Mouse (Mus musculus) testis, postnatal 10 days (tissue): ENCODE data around the gene Il4i1.

Experiments used
- DNase-seq: peaks from one replicate; pipeline ENCODE4 v3.0.0; 2021; ENCODE audit warnings: low spot score

Il4i1 gene

DNA sequence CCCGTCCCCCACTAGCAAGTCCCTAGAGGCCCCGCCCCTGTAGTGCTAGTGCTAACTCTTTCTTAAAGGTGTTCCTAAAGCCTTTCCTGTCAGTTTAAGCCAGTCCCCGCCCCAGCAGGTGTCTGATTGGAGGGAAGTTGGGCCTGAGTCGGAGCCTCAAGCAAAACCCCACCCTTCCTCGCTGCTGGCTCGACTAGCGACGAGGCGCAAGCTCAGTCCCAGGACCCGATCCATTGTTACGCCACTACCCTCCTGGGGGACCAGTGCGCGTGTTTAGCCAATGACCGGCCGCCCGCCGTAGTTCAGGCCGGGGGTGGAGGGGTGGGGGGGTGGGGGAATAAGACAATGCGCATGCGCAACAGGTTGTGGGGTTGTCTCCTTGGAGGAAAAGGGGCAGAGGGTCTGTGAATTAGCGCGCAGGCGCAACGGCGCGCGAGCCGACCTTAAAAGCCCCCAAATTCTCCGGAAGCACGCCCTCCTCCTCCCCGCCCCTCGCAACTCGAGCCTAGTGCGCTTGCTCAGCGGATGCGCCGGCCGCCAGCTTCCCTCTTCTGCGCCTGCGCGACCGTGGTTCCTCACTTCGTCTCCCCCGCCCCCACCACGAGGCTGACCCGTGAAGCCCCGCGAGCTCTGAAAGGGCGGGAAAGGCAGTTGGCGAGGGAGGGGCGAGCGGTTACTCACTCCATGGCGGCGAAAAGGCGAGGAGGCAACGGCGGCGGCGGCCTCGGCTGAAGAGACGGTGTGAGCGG lies at the start of gene Il4i1, which contains the start of gene Nup62:
Gene Il4i1, plus strand, starts transcription at position 667 of the 749 bp plus-strand sequence.
Gene Nup62, plus strand, starts transcription at position 368 of the 749 bp plus-strand sequence.
- DNase-seq = peak; percentile 100

DNA sequence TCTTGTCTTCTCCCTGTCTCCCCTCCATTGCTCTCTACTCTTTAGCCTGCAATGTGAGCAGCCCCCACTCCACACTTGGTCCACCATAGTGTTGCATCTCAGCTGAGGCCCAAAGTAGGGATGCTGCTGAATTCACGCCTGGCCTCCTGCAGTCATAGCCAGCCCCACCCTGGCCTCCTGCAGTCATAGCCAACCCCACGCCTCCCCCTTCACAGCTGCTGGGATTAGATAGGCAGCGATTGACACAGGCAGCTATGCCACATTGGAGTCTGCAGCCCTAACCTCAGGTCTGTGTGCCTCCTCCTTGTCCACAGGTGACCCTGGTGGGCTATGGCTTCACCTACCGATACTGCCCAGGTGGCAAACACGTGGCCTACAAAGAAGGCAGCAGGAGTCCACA lies 48.1 kb upstream of the Il4i1 start:
- DNase-seq = no peak

DNA sequence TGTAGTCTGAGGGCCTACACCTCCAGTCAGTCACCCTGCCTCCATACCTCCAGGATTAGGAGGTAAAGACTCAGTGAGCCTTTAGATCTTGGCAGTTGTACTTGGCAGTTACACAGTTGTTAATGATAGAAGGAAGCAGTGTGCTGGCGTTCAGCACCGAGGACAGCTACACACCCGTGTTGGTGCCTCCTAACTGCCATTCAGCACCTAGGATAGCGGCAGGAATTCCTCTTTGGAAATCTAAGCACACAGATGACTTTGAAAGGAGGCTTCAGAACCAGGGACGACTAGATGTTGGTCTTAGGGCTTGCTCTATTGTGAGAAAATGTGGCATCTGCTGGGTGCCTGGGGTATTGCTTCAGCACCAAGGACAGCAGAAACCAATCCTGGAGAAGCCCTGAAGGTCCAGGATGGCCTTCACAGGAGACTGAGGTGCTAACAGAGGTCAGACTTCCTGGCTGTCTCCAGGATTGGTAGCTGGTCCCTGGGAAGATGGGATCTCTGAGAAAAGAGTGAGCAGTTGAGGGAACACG lies 46.1 kb upstream of the Il4i1 start:
- DNase-seq = peak; percentile 89

DNA sequence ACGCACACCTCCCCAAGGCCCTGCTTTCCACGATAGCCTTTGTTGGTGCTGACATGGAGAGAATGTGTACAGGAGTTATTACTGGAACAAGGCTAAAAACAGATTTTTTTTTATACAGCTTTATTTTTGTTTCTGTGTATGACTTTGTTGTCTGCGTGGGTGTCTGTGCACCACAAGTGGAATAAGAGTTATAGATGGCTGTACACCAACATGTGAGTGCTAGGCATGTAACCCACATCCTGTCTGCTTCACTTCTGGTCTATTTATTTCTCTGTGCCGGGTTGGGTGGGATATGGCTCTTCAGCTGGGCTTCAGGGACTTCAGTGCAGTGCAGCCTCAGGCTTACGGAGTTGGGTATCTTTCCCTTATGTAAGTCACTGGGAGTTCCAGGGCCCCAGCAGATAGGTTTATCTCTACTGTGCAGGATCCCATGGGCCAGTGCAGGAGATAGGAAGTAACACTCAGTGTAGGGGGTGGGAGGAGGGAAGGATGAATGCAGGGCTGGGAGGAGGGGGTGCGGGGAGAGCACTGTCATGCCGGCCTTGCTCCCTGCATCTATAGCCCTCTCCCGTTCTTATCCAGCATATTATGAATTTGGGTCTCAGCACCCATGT lies 43.5 kb upstream of the Il4i1 start:
- no peak for DNase-seq

DNA sequence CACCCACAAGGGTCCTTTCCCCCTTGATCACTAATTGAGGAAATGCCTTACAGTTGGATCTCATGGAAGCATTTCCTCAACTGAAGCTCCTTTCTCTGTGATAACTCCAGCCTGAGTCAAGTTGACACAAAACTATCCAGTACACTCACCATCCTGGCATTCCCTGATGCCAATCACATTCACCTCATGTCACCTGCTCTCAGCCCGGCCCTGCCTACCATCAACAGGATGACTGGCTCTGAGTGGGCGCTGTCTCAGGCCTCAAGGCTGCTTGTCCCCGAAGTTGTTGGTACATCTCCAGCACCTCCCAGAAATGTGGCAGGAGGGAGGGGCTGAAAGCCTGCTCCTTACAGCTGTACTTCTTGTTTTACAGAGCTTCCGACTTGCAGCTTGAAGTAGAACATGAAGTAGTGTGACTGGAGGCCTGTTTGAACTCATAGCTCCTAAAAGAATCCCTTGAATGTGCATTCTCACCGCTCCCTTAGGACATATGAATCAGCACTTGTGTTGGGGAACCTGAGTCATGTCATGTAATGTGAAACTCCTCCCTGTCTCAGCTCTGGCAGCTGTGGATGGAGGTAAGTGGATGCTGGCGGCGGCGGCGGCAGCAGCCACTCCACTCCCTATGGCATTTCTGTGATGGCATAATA lies 39.2 kb upstream of the Il4i1 start:
- DNase-seq = peak; percentile 37

DNA sequence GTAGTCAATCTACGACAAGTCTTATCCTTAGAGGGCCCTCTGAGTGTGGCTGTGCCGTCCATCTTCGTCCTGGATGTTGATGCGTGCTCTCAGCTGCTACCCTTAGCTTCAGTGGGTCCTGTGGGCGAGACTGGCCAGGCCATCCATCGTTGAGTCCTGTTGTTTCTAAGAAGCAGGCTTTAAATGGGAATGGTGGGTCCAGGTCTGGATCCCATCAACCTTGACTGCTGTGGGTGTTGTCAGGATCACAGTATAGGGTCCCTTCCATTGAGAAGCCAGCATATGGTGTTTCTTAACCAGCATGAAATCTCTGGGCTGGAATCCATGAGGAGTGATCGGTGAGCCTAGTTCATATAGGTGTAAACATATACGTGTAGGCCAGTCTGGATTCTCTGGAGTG lies 36.1 kb upstream of the Il4i1 start:
- peak; percentile 7 for DNase-seq

DNA sequence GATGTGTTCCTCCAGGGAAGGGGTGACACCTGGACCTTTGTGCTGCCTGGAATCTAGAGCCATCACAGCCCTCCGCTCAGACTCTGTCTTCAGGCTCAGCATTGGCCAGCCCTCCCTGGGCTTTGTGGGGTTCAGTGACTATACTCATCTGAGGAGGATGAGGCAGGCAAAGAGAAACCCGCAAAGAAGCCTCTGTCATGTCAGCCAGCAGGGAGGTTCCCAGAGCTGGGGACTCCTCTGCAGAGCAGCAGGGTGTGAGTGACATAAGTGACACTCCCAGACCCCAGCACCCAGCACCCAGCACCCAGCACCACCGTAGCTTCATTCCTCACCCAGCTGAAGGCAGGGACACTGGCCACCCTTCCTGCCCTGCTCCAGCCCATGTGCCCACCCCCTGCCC lies 26.7 kb upstream of the Il4i1 start:
- peak; percentile 33 for DNase-seq

DNA sequence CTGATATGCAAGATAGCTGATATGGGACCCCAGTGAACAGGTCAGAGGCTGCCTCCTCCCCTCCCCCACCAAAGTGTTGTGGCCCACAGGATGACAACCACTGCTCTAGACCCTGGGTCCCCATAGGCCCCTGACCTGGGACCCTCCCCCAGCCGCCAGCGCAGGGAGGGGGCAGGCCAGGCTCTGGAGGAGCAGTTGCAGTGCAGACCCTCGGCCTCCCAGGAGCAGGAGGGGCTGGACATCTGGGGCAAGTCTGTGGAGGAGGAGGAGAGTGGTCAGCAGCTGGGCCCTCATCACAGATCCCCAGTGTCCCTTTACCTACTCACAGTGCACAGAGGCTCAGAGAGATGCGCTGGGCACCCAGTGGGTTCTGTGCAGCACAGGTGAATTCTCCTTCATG lies 26.1 kb upstream of the Il4i1 start:
- DNase-seq = peak; percentile 41

DNA sequence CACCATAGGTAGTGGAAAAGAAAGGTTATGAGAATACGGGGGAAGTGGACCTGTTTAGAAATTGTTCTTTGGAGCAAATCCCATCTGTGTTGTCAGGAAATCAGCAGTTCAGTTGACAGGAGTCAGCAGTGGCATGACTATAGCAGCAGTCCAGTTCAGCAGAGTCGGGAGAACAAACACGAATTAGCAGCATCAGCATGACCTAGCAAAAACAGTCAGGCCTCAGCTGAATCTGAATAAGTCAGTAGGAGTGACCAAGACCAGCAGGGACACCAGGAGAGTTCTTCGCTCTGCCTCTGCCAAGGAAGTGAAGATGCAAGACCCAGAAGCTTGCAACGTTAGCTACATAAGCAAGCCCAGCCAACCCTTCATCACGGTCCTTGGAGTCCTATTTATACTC lies 23.4 kb upstream of the Il4i1 start:
- DNase-seq = no peak

DNA sequence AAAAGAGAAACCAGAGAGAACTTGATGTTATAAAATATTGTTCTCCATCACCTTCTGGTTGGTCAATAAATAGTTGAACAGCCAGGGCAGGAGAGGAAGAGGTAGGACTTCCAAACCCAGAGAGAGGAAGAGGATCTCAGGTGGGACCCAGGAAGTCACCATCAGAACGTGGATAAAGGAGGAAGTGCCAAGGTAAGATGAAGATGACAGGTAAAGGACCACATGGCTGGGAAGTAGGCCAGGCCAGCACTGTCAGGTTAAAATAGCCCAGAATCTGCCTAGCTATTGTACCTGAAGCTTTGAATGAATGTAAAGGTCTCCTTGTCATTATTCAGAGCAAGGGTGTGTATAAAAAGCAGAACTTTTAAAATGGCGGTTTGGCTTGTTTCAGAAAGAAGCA lies 7.3 kb upstream of the Il4i1 start:
- DNase-seq = no peak

DNA sequence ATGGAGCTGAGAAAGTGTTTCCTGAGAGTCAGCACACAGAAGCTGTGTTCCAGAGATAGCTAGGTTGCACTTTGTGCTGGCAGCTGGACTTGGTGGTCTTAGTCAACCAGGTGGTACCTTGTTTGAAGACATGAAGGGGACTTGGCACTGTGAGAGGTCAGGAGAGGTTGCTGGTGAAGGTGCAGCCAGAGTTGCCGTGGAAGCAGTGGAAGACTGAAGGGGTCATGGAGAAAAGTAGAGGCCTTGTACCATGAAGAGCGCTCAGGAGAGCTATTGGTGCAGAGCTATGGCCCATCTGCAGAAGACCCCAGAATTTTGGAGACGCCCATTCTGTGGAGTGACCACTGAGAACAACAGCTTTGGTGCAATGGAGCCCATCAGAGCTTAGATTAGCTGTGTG lies 6.7 kb upstream of the Il4i1 start:
- peak; percentile 28 for DNase-seq

DNA sequence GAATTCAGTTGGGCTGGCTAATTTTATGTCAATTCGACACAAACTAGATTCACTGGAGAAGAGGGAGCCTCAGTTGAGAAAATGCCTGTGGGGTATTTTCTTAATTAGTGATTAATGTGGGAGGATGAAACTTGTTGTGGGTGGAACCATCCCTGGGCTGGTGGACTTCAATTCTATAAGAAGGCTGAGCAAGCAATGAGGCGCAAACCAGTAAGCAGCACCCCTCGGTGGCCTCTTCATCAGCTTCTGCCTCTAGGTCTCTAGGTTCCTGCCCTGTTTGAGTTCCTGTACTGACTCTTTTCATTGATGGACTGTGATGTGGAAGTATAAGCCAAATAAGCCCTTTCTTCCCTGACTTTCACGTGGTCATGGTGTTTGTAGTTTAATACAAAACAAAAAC lies 5.8 kb upstream of the Il4i1 start:
- peak; percentile 30 for DNase-seq

DNA sequence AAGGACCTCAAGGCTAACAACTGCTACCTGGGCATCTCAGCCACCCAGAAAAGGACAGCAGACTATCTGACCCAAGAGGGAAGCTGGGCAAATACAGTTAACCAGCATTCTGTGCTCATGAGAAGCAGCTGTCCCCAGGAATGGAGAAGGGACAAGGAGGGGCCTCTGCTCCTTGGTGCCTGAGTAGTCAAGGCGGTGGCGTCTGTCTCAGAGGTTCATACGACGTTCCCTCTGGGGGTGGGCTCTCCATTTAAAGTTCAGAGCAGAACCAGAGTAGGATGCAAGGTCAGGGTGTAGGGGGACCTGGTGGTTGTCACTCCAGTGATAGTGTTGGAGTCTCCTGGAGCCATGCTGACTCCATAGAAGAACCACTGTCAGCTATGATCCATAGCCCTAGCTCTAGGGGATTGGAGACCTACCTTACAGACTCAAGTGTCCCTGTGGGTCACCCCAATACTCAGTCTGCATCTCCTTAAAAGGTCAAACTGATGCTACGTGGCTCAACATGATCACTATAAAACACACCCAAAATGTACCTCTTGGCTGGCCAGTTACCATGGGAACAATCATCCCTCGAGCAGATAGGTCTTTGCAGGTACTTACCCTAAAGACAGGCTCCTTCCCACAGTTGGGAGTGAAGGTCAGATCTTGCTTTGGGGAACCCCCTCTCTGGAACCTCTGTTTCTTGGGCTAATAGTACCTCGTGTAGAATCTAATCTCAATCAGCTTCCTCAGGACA lies 5.2 kb upstream of the Il4i1 start:
- DNase-seq = peak; percentile 32

DNA sequence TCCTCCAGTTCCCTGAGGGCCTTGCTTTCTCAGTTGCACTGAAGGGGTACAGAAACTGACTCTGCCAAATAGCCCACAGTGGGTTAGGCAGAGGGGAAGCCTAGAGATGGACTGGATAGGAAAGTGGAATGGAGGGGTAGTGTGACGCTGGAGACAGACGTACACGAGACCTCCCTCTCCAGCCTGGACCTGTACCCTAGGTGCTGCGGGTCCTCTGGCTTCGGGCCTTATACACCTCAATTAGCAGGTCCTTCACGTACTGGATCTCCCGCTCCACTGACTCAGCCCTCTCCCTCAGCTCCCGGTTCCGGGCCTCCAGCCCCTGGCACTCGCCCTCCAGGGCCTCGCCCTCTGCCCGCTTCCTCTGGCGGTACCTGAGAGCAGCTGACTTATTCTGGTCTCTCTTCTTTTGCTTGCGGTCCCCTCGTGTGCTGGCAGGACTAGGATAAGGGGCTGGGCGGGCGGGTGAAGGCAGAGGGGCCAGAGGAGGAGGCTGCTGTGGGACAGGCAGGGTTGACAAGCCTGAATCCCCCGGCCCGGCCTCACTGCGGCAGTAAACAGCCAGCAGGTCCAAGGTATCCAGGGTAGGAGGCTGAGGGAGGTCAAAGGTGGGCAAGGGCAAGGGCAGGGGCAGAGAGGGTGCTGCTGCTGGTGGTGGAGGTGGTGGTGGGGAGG lies 3.4 kb upstream of the Il4i1 start:
- peak; percentile 42 for DNase-seq

DNA sequence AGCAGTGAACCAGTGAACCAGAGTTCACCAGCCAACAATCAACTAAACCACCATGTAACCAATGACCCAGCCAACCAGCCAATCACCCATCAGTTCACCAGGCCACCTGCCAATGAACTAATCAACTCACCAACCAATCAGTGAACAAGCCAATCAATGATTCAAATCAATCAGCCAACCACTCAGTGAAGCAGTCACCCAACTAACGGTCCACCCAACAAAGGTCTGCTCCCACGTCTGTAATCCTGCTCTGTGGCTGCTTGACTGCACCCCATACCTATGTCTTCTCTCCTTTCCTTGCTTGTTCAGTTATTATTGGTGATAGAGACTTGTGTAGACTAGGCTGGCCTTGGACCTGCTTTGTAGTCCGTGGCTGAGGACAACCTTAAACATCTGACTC lies 2.2 kb upstream of the Il4i1 start:
- peak; percentile 32 for DNase-seq

DNA sequence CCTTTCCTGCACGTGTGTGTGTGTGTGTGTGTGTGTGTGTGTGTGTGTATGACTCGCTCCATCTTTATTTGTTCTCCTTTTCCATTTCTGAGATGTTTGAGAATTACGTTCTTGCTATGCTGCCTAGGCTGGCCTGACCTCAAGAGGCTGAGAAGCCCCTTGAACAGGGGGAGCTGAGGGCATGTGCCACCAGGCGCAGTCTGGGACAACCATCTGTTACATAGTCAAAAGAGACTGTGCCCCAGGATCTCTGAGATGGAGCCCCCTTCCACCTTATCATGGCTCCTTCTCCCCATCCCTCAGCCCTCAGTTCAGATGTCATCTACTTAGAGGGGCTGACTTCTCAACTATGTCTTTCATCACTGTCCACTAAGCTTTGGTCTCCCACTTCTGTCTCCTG lies 1.8 kb upstream of the Il4i1 start:
- peak; percentile 38 for DNase-seq

DNA sequence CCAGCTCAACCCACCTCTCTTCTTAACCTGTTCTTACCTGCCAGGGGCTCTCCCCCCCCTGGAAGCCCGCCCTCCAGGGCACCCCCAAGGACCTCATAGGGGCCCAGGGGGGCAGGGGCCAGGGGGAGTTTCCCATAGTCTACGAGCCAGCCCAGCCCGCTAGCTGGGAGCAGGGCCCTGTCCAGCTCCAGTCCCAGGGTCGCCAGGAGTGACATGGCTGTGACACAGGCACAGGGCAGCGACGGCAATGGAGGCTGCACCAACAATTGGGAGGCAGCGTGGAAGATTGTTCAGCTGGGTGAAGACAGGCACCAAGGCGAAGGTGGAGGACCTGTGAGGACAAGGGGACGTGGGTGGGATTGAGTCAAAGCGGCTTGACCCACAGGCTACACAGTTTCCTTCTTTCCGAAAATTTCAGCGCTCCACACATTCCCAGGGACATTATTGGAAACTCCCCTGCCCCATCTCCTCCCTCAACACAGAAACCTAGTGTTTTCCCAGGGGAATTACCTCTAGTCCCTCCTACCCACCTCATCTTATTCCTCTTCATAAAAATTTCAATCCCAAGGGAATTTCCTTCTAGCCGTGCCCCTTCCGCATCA lies 1.1 kb upstream of the Il4i1 start:
- DNase-seq = peak; percentile 57

DNA sequence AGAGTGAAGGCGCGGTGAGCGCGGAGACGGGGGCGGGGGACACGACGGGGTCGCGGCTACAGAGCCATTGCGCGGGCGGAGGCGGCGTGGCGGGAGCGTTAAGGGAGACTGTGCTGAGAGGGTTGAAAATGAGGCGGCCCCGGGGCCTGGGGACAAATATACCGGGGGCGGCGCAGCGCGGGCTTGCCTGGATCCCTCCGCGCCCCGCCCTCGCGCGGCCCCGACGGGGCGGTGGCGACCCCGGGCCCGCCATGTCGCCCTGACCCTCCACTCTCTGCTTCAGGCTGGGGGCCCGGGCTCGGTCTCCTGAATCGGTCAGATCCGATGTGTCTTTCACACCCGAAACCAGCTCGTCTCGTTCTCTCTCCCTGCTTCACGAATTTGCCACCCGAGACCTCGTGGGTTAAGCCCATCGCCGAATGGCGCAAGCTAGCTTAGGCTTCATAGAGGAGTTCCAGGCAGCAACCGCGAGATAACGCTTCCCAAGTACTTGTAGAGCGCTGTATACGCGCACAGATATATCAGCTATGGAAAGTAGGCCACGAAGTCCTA lies 359 bp downstream of the Il4i1 start, which contains the start of gene Atf5:
Gene Atf5, minus strand, starts transcription at position 189 of the 552 bp plus-strand sequence.
- peak; percentile 86 for DNase-seq

DNA sequence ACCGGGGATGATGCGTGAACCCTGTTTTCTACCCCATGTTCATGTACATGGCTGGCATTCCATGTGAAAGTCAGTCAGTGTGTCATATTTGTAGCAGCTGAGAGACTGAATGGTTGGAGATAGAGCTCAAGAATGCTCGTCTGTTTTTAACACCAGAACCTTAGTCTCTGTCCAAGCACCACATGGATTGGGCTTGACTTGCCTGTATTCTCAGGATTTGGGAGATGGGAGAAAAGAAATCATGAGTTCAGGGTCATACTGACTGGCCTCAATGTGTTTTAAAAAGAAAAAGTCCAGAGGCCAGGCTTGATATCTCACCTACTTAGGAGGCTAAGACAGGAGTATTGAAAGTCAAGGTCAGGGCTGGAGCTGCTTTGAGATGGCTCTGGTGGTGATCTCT lies 1.3 kb downstream of the Il4i1 start:
- peak; percentile 26 for DNase-seq

DNA sequence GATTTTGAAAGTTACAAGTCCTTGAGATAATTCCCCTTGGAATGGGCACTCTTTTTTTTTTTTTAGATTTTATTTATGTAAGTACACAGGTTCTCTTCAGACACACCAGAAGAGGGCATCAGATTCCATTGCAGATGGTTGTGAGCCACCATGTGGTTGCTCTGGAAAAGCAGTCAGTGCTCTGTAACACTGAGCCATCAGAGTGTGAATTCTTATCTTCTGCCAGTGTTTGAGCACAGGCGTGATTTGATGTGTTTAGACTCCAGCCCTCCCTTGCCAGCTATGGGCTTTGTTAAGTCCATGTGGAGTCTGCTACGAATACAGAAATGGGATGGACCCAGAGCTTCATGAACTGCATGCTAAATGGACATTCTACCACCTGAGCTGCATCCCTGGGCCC lies 2.0 kb downstream of the Il4i1 start:
- DNase-seq = no peak

DNA sequence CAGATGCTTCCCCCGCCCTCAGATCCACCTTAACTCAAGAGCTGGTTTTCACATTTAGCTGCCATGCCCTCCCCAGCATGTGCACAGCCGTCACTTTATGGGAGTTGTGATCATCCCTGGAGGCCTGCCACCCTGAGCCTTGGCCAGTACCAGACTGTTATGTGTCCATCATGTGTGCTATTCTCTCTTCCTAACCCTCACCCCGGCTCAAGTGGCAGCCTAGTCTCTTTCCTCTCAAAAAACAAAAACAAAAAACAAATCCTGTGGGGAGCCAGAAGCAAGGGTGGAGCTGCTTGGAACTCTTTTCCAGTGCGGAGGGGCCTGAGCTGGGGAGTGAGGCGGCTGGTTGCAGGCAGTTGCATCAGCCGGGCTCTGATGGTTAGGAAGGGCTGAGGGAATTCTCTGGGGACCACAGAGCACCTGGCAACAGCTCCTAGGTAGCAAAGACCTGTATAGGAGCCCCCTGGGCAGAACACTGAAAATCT lies 2.6 kb downstream of the Il4i1 start:
- peak; percentile 73 for DNase-seq
